Mouse (Mus musculus): ENCODE data around the gene Lbhd2. TPM values are rescaled to one million over a fixed set of nuclear protein-coding genes. Genes with fewer than 3 reads are reported as not detected.

Gene Lbhd2
- polyA plus RNA-seq, 1 experiment from 2014 or later, result 1.4 TPM

- Histone ChIP-seq H3K4me2 (ENCODE audit: low read depth, low read length) (no peak overlapping the region), H3K4me3 (ENCODE audit: low read length) (no peak overlapping the region), H3K36me3 (ENCODE audit: control insufficient read depth, insufficient read depth) (no peaks in the 10 kb centered on the region), H3K9ac (ENCODE audit: low read length) (peak overlapping the region; percentile 20; the same call in 1 of the 2 replicates), H3K27me3 (ENCODE audit: control insufficient read depth, insufficient read depth, low read length) (no peaks in the 10 kb centered on the region), H3K9me3 (replicated peaks; ENCODE audit: control insufficient read depth, low read length) (no peaks in the 10 kb centered on the region), H3K4me1 (ENCODE audit: control insufficient read depth, insufficient read depth, low read length) (peaks cover 14% of the 10 kb centered on the region), H3K27ac (ENCODE audit: low read length) (peak overlapping the region; percentile 82)
- WGBS, result 72% methylated on average over 4 of the region's 4 CpGs
- peak; percentile 50; the same call in 1 of the 2 replicates for ATAC-seq (replicated peaks; ENCODE audit: extremely low read depth, insufficient read depth, low FRiP score)
Measured at GRCm38 (mm10) chr12:111387146-111387545, 19.5 kb upstream of the Lbhd2 start.

GRCm38 (mm10) chr12:111394008-111394407 lies 12.6 kb upstream of the Lbhd2 start:
- Histone ChIP-seq H3K4me1 (ENCODE audit: control insufficient read depth, insufficient read depth, low read length) (peaks cover 6% of the 10 kb centered on the region), H3K36me3 (ENCODE audit: control insufficient read depth, insufficient read depth) (no peaks in the 10 kb centered on the region), H3K4me3 (ENCODE audit: low read length) (no peak overlapping the region), H3K9me3 (replicated peaks; ENCODE audit: control insufficient read depth, low read length) (no peaks in the 10 kb centered on the region), H3K27ac (ENCODE audit: low read length) (no peak overlapping the region), H3K9ac (ENCODE audit: low read length) (no peak overlapping the region), H3K27me3 (ENCODE audit: control insufficient read depth, insufficient read depth, low read length) (no peaks in the 10 kb centered on the region), H3K4me2 (ENCODE audit: low read depth, low read length) (no peak overlapping the region)
- 86% methylated on average over 6 of the region's 6 CpGs for WGBS
- ATAC-seq (replicated peaks; ENCODE audit: extremely low read depth, insufficient read depth, low FRiP score), result no peak

DNA sequence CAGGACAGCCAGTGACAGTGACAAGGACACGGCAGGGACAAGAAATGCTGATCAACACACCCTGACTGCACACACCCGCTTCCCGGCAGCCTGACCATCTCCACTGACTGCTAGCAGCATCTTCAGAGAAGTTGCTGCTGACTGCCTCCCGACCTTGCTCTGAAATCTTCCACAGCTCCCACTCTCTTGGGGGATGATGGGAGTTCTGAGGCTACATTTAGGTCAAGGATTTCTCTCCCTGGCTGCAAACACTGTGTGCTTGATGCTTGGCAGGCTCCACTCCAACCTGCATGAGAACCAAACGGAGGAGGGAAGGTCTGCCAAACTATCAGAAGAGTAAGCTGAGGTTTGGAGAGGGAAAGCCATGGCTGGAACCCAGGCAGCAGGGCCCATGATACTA lies 9.6 kb upstream of the Lbhd2 start:
- H3K4me3 ChIP-seq (ENCODE audit: low read length), result no peak overlapping the region
- H3K9ac ChIP-seq (ENCODE audit: low read length), result no peak overlapping the region
- peaks cover 2% of the 10 kb centered on the region; the same call in 1 of the 2 replicates for H3K27me3 ChIP-seq (ENCODE audit: control insufficient read depth, insufficient read depth, low read length)
- no peaks in the 10 kb centered on the region for H3K36me3 ChIP-seq (ENCODE audit: control insufficient read depth, insufficient read depth)
- H3K4me2 ChIP-seq (ENCODE audit: low read depth, low read length), result no peak overlapping the region
- no peak for ATAC-seq (replicated peaks; ENCODE audit: extremely low read depth, insufficient read depth, low FRiP score)
- no peaks in the 10 kb centered on the region for H3K9me3 ChIP-seq (replicated peaks; ENCODE audit: control insufficient read depth, low read length)
- peaks cover 6% of the 10 kb centered on the region for H3K4me1 ChIP-seq (ENCODE audit: control insufficient read depth, insufficient read depth, low read length)
- 57% methylated on average over 5 of the region's 5 CpGs for WGBS
- H3K27ac ChIP-seq (ENCODE audit: low read length), result no peak overlapping the region

- 23% methylated on average over 15 of the region's 15 CpGs for WGBS
- no peak overlapping the region for H3K4me2 ChIP-seq (ENCODE audit: low read depth, low read length)
- H3K4me1 ChIP-seq (ENCODE audit: control insufficient read depth, insufficient read depth, low read length), result peaks cover 8% of the 10 kb centered on the region
- H3K9ac ChIP-seq (ENCODE audit: low read length), result no peak overlapping the region
- H3K27me3 ChIP-seq (ENCODE audit: control insufficient read depth, insufficient read depth, low read length), result peaks cover 12% of the 10 kb centered on the region; the same call in 1 of the 2 replicates
- H3K9me3 ChIP-seq (replicated peaks; ENCODE audit: control insufficient read depth, low read length), result no peaks in the 10 kb centered on the region
- peak; percentile 42; the same call in 1 of the 2 replicates for ATAC-seq (replicated peaks; ENCODE audit: extremely low read depth, insufficient read depth, low FRiP score)
- H3K36me3 ChIP-seq (ENCODE audit: control insufficient read depth, insufficient read depth), result no peaks in the 10 kb centered on the region
- H3K27ac ChIP-seq (ENCODE audit: low read length), result no peak overlapping the region
- H3K4me3 ChIP-seq (ENCODE audit: low read length), result no peak overlapping the region
Measured at GRCm38 (mm10) chr12:111401454-111402184, 5.0 kb upstream of the Lbhd2 start.

- Histone ChIP-seq H3K9me3 (replicated peaks; ENCODE audit: control insufficient read depth, low read length) (no peaks in the 10 kb centered on the region), H3K27me3 (ENCODE audit: control insufficient read depth, insufficient read depth, low read length) (peaks cover 21% of the 10 kb centered on the region), H3K27ac (ENCODE audit: low read length) (no peak overlapping the region), H3K36me3 (ENCODE audit: control insufficient read depth, insufficient read depth) (no peaks in the 10 kb centered on the region), H3K4me2 (ENCODE audit: low read depth, low read length) (no peak overlapping the region), H3K9ac (ENCODE audit: low read length) (no peak overlapping the region), H3K4me1 (ENCODE audit: control insufficient read depth, insufficient read depth, low read length) (peaks cover 4% of the 10 kb centered on the region; the same call in 1 of the 2 replicates), H3K4me3 (ENCODE audit: low read length) (no peak overlapping the region)
- no peak for ATAC-seq (replicated peaks; ENCODE audit: extremely low read depth, insufficient read depth, low FRiP score)
- 62% methylated on average over 10 of the region's 10 CpGs for WGBS
Measured at GRCm38 (mm10) chr12:111404880-111405279, 1.7 kb upstream of the Lbhd2 start.

GRCm38 (mm10) chr12:111409583-111409982 lies 3.0 kb downstream of the Lbhd2 start:
- whole genome bisulfite sequencing, result 54% methylated on average over 5 of the region's 5 CpGs
- peaks cover 18% of the 10 kb centered on the region for H3K27me3 ChIP-seq (ENCODE audit: control insufficient read depth, insufficient read depth, low read length)
- ATAC-seq (replicated peaks; ENCODE audit: extremely low read depth, insufficient read depth, low FRiP score), result no peak

GRCm38 (mm10) chr12:111411631-111412355 lies 5.2 kb downstream of the Lbhd2 start:
- WGBS, result 80% methylated on average over 8 of the region's 8 CpGs
- ATAC-seq (replicated peaks; ENCODE audit: extremely low read depth, insufficient read depth, low FRiP score), result no peak
- Histone ChIP-seq H3K9me3 (replicated peaks; ENCODE audit: control insufficient read depth, low read length) (no peaks in the 10 kb centered on the region), H3K4me1 (ENCODE audit: control insufficient read depth, insufficient read depth, low read length) (peaks cover 26% of the 10 kb centered on the region), H3K36me3 (ENCODE audit: control insufficient read depth, insufficient read depth) (no peaks in the 10 kb centered on the region), H3K27me3 (ENCODE audit: control insufficient read depth, insufficient read depth, low read length) (peaks cover 10% of the 10 kb centered on the region), H3K4me2 (ENCODE audit: low read depth, low read length) (no peak overlapping the region), H3K4me3 (ENCODE audit: low read length) (no peak overlapping the region), H3K9ac (ENCODE audit: low read length) (no peak overlapping the region), H3K27ac (ENCODE audit: low read length) (peak overlapping the region; percentile 90; the same call in 1 of the 2 replicates)

More at GRCm38 (mm10) chr12:111409583-111409982, 3.0 kb downstream of the Lbhd2 start:
- H3K27ac ChIP-seq (ENCODE audit: low read length), result no peak overlapping the region
- no peak overlapping the region for H3K4me3 ChIP-seq (ENCODE audit: low read length)
- peaks cover 25% of the 10 kb centered on the region for H3K4me1 ChIP-seq (ENCODE audit: control insufficient read depth, insufficient read depth, low read length)
- no peak overlapping the region for H3K9ac ChIP-seq (ENCODE audit: low read length)
- H3K36me3 ChIP-seq (ENCODE audit: control insufficient read depth, insufficient read depth), result no peaks in the 10 kb centered on the region
- no peaks in the 10 kb centered on the region for H3K9me3 ChIP-seq (replicated peaks; ENCODE audit: control insufficient read depth, low read length)
- H3K4me2 ChIP-seq (ENCODE audit: low read depth, low read length), result no peak overlapping the region

- Histone ChIP-seq H3K4me3 (ENCODE audit: low read length) (peak overlapping the region; percentile 51), H3K4me1 (ENCODE audit: control insufficient read depth, insufficient read depth, low read length) (peaks cover 33% of the 10 kb centered on the region), H3K9ac (ENCODE audit: low read length) (peak overlapping the region; percentile 76), H3K27ac (ENCODE audit: low read length) (peak overlapping the region; percentile 90), H3K27me3 (ENCODE audit: control insufficient read depth, insufficient read depth, low read length) (peaks cover 8% of the 10 kb centered on the region), H3K4me2 (ENCODE audit: low read depth, low read length) (peak overlapping the region; percentile 80), H3K36me3 (ENCODE audit: control insufficient read depth, insufficient read depth) (no peaks in the 10 kb centered on the region), H3K9me3 (replicated peaks; ENCODE audit: control insufficient read depth, low read length) (no peaks in the 10 kb centered on the region)
- WGBS, result 11% methylated on average over 12 of the region's 12 CpGs
- peak; percentile 11 for ATAC-seq (replicated peaks; ENCODE audit: extremely low read depth, insufficient read depth, low FRiP score)
Measured at GRCm38 (mm10) chr12:111412581-111413284, 6.1 kb downstream of the Lbhd2 start.

All from heart, embryonic 16.5 days (tissue).